Mouse (Mus musculus) ES-E14 (cell line): ENCODE measurements around the gene Fcmr.

Source experiments
- CHD2 ChIP-seq: IDR thresholded peaks from 2 replicates; pipeline ENCODE4 v1.6.1; 2014; ENCODE audit warnings: mild to moderate bottlenecking, low read depth, low read length, inconsistent platforms
- HCFC1 ChIP-seq: IDR thresholded peaks from 2 replicates; pipeline ENCODE4 v1.6.1; 2012; ENCODE audit warnings: low read length, inconsistent platforms, borderline replicate concordance; ENCODE audit not compliant: insufficient read depth
- MAFK ChIP-seq: IDR thresholded peaks from 2 replicates; pipeline ENCODE4 v1.6.1; 2014; ENCODE audit warnings: mild to moderate bottlenecking, low read depth, low read length, inconsistent platforms; ENCODE audit not compliant: insufficient read depth
- ZC3H11A ChIP-seq: IDR thresholded peaks from 2 replicates; pipeline ENCODE4 v1.6.1; 2012; ENCODE audit warnings: low read depth, mild to moderate bottlenecking, inconsistent platforms, low read length, borderline replicate concordance
- ZNF384 ChIP-seq: IDR thresholded peaks from 2 replicates; pipeline ENCODE4 v1.6.1; 2012; ENCODE audit warnings: low read depth, low read length, inconsistent platforms

DNA sequence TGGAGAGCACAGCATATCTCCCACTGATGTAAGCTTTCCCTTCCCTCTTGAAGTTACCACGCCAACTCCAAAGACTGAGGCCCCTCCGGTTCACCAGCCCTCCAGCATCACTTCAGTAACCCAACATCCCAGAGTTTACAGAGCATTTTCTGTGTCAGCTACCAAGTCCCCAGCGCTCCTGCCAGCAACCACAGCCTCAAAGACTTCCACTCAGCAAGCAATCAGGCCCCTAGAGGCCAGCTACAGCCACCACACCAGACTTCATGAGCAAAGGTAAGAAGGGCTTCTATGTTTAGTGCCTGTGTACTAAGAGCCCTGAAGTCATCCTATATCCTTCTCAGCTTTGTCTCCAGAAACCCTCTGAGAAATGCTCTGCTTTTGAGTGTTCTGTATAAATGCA is 10.4 kb downstream of the Fcmr start:
- no peak for TF ChIP-seq MAFK
- no peak for TF ChIP-seq ZNF384
- TF ChIP-seq HCFC1: no peak
- TF ChIP-seq CHD2: no peak
- TF ChIP-seq ZC3H11A: no peak
